Mouse (Mus musculus) fat pad, adult 2 months (tissue): ENCODE measurements around the gene Abhd2.

Source experiments
- DNase-seq: peaks from one replicate; pipeline ENCODE4 v3.0.0-alpha.2; 2011; ENCODE audit warnings: low read depth, low spot score; ENCODE audit errors: extremely low read depth

The Abhd2 gene

DNA sequence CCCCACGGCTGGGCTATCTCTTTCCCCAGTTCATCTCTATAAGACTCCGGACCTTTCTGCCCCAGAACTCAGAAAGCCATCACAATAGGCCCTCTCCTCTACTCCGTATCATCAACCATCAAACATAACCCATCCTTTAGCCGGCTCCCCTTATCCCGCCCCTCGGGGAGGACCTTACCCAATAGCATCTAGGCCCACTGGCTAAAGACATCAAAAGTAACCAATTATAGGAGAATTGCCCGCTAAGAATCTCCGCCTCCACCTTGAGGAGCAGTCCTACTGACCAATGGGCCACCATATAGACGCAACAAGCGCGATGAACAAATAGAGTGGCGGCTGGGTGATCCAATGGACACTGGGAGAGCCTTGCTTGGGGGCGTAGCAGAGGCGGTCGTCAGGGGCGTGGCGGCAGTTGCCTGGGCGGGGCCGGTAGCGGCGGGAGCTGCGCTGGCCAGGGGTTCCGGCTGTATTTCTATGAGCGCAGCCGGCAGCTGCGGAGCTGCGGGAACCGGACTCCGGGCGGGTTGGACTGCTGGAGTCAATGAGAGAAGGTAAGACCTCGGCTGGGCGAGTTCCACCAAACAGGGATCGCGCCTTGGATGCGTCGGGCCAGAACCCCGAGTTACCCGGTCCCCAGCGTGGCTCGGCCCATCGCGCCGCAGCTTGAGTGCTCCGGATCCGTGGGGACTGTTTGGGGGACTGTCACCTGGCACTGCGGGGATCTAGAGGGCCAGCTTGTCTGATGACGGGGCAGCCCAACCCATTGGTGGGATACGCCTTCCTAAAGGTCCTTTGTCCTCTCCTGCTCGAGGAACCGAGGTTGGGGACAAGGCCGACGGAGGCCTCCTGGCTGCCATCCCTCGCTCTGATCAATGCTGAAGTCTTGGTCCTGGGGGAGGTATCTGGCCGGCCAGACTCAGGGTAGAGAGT lies at the start of gene Abhd2:
Abhd2 (plus strand) TSS at position 411 of the 930 bp plus-strand sequence.
- DNase-seq: peak; percentile 95

DNA sequence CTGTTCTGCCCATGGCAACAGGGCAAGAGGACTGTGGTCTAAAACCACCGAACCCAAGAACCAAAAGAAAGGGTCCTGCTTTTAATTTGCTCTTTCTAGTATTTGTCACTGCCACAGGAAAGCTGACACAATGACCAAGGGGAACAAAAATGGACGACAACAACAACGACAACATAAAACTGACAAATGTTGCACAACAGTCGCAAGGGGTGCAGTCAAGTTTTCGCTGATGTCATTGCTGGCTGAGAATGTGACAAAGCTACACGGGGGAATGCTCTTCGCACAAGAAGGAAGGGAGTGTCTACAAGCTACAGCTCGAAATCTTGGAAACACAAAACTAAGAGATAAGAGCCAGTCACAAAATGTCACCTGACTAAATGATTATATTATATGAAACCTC lies 47.5 kb upstream of the Abhd2 start:
- no peak for DNase-seq

DNA sequence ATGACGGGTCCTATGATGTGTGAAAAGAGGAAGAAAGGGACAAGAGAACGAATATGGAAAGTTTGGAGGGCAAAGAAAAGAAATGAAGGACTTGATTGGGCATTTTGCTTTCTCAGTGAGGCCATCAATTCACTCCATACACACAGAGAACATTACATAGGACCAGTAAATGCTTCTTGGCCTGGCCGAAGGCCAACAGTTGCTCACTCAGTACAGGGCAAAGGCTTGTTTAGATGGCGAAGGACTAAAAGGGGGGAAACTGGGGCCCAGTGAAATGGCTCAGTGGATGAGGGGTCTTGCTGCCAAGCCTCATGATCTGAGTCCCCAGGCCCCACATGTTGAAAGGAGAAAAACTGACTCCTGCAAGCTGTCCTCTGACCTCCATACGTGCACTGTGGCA lies 46.8 kb upstream of the Abhd2 start:
- DNase-seq: no peak

DNA sequence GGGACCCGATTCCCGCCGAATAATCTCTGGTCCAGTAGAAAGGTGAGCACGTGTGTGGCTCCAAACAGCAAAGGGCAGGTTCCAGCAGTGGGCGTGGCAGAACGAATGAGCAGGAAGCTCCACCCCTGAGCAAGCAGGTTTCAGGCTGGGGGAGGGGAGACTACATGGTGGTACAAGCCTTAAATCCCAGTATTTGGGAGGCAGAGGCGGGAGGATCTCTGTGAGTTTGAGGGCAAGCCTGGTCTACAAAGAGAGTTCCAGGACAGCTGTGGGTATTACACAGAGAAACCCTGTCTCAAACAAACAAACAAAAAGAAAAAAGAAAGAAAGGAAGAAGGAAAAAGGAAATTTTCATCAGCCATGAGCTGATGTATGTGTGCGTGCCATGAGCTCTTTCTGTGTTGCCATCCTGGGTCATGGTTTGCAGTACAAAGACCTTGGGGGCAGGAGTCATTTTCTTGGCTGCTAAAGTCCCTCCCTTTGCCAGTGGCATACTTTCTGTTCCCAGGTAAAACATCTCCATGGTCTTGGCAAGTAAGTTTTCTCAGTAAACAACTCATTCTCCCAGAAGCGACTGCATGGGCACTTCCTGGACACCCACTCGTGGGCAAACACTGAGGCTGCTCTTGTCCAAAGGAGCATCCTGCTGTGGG lies 46.0 kb upstream of the Abhd2 start:
- DNase-seq: peak; percentile 65

DNA sequence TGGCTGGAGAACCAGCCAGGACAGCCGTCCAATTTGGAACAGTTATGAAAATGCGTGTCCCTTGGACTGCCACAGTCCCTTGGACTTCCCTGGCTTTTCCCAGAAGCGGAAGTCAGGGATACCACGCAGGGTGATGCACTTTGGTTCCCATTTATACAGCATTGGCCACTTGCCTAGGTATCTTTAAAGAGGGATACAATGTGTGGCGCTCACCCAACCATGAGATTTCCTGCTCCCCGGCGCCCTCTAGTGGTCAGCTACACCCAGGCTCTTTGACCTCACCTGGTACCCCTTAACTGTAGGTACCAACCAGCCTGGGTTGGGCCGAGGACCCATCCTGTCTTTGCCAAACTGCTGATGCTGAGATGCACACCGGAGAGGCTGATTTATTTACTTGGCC lies 44.5 kb upstream of the Abhd2 start:
- DNase-seq: no peak

DNA sequence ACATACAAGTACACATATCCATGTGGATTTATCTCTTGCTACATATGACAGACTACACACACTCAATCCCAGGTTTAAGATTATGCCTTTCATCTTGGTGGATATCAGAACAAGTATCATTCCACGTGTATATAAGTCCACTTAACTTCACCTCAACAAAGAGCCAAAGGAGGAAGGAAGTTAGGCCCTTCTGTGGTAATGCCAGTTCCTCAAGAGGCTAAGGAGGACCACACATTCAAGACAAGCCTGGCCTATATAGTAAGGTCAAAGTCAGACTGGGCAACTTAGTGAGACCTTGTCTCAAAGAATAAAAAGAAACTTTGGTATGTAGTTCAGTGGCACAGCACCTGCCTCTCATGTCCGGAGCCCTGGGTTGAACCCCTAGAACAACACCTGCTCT lies 41.4 kb upstream of the Abhd2 start:
- no peak for DNase-seq

DNA sequence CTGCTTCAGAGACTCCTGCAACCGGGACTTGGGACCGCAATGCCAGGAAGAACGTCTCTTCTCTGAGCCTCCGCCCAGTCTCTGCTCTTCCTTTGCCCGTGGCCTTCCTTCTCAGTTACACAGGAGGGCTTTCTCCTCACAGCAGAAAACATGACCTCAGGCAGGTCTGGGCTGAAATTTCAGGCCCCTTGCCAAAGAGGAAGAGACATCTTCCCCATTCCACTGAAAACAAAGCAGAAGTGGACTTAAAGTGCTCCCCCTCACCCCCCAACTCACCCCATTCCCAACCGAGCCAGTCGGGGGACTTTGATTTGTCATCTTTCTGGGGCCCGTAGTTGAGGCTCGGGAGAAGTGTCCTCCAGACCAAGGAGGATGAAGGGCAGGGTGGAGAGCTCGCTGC lies 41.0 kb upstream of the Abhd2 start:
- no peak for DNase-seq

DNA sequence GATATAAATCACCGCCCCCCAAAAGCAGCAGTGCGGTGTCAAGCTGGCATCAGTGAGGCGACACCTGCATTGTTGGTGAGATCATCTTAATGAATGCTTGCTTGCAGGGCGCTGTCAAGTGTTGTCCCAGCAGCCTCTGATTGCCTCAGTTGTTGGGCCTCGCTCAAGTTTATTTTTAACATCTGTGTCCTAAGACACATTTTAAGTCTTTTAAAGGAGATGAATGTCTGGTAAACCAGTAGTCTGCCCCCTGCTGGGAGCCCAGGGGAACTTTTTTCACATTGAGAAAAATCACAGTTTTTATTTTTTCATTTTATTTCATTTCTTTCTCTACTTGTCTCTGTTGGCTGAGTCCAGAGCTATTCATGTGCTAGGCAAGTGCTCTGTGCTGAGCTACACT lies 34.3 kb upstream of the Abhd2 start:
- no peak for DNase-seq

DNA sequence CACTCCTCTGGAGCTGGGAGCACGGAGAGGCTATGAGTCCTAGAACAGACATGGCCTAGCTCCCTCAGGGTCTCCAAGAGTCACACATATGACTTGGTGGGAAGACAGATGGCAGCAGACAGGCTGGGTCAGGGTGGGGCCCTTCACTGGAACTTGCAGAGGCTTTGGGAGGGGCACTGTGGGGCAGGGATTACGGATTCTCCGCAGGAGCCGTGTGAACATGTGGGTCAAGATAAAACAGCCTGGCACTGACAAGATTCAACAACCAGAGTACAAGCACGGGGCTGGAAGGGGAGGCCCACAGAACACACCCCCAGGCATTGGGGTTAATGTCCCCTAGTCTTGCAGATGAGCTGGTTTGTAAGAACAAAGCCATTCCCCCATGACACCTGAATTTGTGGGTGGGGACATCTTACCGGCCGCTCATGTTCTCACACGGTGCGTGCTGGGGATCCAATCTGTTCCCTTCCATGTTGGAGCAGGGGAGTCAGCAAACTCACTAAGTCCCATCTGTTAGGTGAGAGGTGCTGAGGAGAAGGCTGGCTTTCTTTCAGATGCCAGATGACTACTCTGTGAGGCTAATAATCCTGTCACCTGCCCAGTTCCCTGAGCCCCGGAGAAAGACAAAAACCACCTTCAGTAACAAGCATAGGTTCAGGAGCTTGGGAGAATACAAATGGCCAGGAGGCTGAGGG lies 30.9 kb upstream of the Abhd2 start:
- no peak for DNase-seq

DNA sequence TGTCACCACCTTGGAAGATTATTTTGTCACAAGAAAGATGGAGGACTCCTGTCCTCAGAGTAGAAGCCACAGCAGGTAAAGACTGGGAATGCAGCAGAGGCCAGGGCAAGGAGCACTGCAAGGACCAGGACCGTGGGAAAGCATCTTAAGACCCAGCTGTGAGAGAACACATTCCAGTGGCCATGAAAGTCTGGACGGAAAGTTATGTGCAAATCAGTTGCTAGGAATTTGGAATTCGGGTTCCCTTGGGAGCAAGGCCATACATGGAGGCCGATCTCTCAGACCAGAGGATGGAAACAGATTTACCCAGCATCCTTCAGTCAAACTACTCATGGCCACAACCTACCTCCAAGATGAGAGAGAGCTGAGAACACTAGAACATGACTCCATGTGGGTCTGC lies 29.8 kb upstream of the Abhd2 start:
- DNase-seq: no peak

DNA sequence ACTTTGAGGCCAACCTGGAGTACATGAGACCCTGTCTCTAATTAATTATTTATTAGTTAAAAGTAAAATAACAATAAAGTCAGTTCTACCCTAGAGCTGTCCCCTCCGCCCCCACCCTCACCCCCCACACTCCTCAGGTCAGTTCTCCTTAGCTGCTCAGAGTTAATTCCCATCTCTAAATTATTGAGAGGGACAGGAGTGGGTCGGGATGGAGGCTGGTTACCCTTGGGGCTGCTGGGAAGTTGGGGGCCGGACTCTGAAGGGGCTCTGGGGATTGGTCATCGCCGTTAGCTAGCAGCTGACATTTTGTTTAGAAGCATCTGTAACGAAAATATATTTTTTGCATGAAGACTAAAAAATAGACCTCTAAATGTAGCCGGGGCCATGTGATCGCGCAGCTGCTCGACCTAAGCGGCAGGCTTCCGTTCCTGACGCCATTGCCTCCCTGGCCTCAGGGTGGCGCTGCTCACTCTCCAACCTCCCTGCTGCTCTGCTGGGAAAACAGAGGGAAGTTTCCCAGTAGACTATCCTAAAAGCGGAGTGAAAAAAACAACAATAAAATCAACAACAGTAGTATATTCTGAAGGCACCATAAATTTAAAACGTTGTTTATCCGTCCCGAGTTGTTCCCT lies 26.8 kb upstream of the Abhd2 start:
- no peak for DNase-seq

DNA sequence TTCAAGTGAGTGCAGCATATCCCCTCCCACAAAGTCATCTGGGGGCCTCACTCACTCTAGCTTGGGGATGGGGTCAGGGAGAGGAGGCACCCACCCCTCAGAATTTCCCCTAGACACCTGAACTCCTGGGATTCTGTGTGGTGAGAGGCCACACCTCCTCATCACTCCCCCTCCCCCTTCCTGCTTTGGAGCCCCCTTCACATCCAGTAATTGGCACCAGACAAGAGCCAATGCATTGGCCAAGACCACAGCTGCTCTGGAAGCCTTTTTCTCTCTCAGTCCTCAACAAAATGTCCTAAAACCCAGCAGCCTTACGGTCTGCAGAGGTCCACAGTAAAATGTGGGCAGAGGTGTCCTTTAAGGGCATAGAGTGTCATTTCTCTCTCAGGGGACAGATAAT lies 25.6 kb upstream of the Abhd2 start:
- DNase-seq: no peak

DNA sequence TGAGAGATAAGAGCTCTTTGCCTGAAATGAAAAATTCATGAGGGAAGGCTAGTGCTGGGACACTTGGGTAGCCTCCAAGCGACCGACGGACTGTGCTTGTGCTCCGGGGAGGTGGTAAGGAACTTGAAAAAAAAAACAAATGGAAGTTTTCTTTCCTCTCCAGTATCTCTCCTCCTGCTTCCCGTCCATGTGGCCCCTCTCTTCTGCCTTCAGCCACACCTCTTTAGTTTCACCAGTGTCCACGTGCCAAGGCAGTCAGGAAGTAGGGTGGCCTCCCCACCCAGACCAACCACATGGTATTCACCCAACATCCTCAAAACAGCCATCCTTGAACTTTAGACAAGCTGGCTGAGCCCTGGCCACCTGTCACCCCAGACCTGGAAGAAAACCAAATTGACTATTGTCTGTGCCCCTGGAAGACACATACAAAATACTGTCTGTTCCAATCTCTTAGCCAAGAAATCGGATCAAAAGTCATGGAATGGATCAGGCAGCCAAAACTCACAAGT lies 25.1 kb upstream of the Abhd2 start:
- peak; percentile 56 for DNase-seq

DNA sequence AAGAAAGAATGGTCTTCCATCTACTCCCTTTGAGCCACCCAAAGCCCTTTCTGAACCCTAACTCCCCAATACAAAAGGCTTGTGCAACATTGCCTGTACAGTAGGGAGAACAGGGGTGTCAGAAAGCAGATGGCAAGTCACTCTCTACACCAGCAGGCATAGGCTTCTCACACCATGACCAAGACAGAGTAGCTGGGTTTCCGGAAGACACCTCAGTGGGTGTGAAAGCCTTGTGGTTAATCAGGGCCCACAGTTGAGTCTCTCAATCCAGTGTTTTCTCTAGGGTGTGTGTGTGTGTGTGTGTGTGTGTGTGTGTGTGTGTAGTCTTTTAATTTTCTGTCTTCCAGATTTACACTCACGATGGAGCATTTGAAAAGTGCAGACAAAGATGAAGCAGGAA lies 23.4 kb upstream of the Abhd2 start:
- no peak for DNase-seq

DNA sequence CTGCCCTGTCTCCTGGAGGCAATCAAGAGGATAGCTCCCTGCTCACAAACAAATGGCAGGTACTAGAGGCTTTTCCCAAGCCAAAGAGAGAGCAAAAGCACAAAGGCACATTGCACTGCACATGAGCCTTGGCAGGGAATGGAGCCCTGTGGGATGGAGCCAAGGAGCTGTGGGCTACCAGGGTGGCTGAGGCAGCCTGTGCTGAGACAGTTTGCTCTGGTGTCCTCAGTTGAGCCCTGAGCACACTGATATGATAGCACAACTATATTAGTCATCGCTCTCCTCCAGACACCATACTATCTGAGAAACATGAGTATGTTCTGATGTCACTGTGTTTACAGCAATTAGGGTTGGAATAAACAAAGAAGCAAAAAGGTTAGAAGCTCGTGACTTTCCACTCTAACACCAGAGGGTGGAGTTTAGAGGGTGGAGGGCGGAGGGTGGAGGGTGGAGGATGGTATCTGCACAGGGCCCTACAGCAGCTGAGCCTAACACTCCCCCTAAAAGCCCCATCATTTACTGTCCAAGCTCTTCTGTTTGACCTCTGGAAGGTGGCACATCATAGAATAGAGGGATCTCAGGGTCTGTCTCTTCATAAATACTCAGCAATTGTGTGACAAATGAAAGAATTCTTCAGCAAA lies 18.6 kb upstream of the Abhd2 start:
- DNase-seq: no peak

DNA sequence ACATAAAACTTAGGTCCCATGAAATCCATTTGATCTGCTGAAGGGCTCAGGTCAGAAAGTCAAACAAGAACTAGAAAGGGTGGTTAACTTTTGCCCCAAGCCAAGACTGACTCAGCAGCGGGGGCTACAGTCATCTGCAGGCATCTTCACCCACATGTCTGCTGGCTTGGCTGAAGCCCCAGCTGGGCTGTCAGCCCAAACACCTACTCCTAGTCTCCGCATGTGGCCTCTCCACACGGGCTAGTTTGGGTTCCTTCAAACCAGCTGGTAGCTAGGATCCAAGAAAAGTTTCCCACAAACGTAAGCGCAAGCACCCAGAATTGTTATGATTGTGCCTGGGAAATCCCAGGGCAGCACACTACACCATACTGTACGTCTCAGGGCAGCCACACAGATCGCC lies 17.6 kb upstream of the Abhd2 start:
- DNase-seq: peak; percentile 65

DNA sequence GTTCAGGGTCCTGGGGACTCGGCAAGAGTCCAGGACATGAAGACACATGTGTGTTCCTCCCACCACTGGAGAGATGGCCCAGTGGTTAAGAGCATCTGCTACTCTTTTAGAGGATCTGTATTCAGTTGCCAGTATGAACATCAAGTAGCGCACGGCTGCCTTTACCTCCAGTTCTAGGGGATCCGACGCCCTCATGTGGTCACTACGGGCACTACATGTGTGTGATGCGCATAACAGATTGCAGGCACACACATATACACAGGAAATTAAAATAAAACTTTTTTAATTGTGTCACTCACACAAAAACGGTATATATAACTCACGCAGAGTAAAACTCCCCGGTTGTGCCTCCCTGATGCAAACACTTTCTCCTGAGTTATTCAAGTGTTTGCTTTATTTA lies 17.2 kb upstream of the Abhd2 start:
- DNase-seq: no peak

DNA sequence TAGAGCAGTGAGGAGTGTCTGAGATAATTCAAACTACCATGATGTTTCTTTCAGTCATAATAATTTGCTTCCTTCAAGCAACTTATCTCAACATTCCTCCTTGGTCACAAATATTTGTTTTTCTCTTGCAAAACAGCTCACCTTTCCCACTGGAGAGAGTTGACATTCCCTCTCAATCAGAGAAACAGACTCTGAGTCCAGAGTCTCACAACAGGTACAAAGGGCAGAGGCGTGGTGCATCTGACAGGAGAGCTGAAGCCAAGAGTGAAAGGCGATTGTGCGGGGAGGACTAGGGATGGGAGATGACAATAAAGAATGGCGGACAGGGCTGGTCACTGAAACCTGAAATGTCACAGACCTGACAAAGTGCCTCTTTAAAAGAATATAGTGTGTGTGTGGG lies 16.3 kb upstream of the Abhd2 start:
- no peak for DNase-seq

DNA sequence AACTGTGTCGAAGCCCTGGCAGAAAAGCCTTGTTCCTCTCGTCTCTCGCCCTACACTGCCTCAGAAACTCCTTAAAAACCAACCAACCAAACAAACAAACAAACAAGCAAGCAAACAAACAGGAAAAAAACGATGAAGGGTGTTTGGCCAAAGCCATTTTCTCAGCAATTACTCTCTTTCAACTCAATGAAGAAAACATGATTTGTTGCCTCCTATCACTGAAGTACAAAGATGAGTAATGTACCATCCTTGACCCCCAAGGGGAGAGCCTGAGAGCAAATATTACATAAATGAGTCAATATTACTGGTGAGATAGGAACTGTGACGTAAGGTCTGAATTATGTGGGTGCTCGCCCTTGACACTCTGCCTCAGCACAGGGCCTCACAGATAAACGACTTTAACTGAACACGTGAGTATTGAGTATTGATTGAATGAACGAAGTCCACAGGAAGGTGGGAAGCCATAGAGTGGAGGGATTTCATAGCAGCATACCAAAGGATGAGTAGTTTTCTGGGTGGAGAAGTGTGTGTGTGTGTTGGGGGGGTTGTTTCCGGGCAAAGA lies 13.9 kb upstream of the Abhd2 start:
- DNase-seq: no peak

DNA sequence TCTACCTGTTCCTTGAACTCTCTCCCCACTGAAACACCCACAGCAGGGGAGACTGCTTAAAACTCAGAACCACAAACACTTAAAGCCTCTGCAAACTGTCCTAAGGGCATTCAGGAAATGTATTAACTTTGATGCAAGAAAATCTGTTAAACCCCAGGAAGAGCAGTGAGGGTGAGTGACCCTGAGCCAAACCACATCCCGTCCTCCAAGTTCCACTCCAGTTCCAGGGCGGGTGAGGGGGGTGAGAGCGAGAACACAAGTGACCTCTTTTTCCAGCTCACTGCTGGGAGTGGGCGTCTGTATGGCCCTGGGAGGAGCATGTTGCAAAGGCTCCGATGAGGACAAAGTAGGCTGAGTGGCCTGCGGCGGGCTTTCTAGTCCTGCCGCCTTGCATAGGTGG lies 10.5 kb upstream of the Abhd2 start:
- no peak for DNase-seq
